Mouse (Mus musculus) CH12.LX (cell line): ENCODE measurements at regions not wholly inside any gene's neighbourhood (a gene's known extent, or its start where the extent isn't known, plus 50 kb on each side); places are given as distances from the start of the nearest gene placed in this dataset.

ENCODE experiments used
- DNase-seq: peaks from one replicate; pipeline ENCODE4 v3.0.0-alpha.2; 2013; ENCODE audit errors: extremely low read depth
- H3K27ac ChIP-seq: 2 replicates; pipeline ENCODE4 v1.5.1; 2012; ENCODE audit warnings: low read depth, mild to moderate bottlenecking, control low read depth, moderate library complexity; ENCODE audit not compliant: insufficient read depth
- H3K27me3 ChIP-seq: replicated peaks from 2 replicates; pipeline ENCODE3; 2012; ENCODE audit warnings: inconsistent platforms
- H3K36me3 ChIP-seq, 2 experiments: replicated peaks in 1 of 2; 2 replicates each; pipeline versions ENCODE3 to v1.6.1; 2012; ENCODE audit warnings: inconsistent platforms in 1 of 2, low read length in 1 of 2, mild to moderate bottlenecking in 1 of 2, mixed read lengths in 1 of 2, moderate library complexity in 1 of 2; ENCODE audit not compliant: control insufficient read depth in 1 of 2, insufficient read depth in 1 of 2
- H3K4me1 ChIP-seq, 2 experiments: 2 replicates each; pipeline ENCODE4 v1.6.1; 2012; ENCODE audit warnings: inconsistent platforms in 1 of 2, moderate library complexity in 1 of 2; ENCODE audit not compliant: insufficient read depth in 2 of 2, control insufficient read depth in 1 of 2
- H3K4me2 ChIP-seq: 2 replicates; pipeline ENCODE4 v1.6.1; 2012; ENCODE audit warnings: low read depth, mild to moderate bottlenecking, control low read depth; ENCODE audit not compliant: poor library complexity, insufficient read depth, severe bottlenecking
- H3K4me3 ChIP-seq, 3 experiments: fragments of 150-350 bp in 1 of 3; sonication (generic) in 1 of 3; replicated peaks in 1 of 3; 2 replicates each; pipeline versions ENCODE3 to v1.5.1; 2011 to 2012; ENCODE audit warnings: low read depth in 2 of 3, low read length in 2 of 3, mild to moderate bottlenecking in 2 of 3, moderate library complexity in 2 of 3, control low read depth in 1 of 3, improper control_type of control experiment in 1 of 3, inconsistent platforms in 1 of 3, mixed read lengths in 1 of 3; ENCODE audit not compliant: poor library complexity in 1 of 3
- H3K79me2 ChIP-seq: replicated peaks from 2 replicates; pipeline ENCODE4 v1.6.1; 2012; ENCODE audit warnings: mild to moderate bottlenecking, moderate library complexity; ENCODE audit not compliant: control insufficient read depth, poor library complexity, insufficient read depth, severe bottlenecking; ENCODE audit errors: extremely low read depth
- H3K9ac ChIP-seq: 2 replicates; pipeline ENCODE4 v1.6.1; 2012; ENCODE audit warnings: low read depth, mild to moderate bottlenecking, control low read depth, moderate library complexity; ENCODE audit not compliant: insufficient read depth
- H3K9me3 ChIP-seq: replicated peaks from 2 replicates; pipeline ENCODE3; 2012; ENCODE audit warnings: low read length, inconsistent platforms, mixed read lengths
- CTCF ChIP-seq, 2 experiments: IDR thresholded peaks in 1 of 2; conservative IDR thresholded peaks in 1 of 2; 2 replicates each; pipeline ENCODE4 v1.5.1; 2011 to 2012; ENCODE audit warnings: low read depth in 2 of 2, low read length in 2 of 2, improper control_type of control experiment in 1 of 2, inconsistent platforms in 1 of 2, mild to moderate bottlenecking in 1 of 2, moderate library complexity in 1 of 2
- E2F4 ChIP-seq: IDR thresholded peaks from 2 replicates; pipeline ENCODE4 v1.6.1; 2011; ENCODE audit warnings: low read depth, low read length, improper control_type of control experiment; ENCODE audit not compliant: insufficient replicate concordance
- ELF1 ChIP-seq: IDR thresholded peaks from 2 replicates; pipeline ENCODE4 v1.6.1; 2014; ENCODE audit warnings: low read depth, mild to moderate bottlenecking, inconsistent platforms, low read length, improper control_type of control experiment
- EP300 ChIP-seq: IDR thresholded peaks from 2 replicates; pipeline ENCODE4 v1.6.1; 2011; ENCODE audit warnings: low read length, improper control_type of control experiment
- KAT2A ChIP-seq: IDR thresholded peaks from 2 replicates; pipeline ENCODE4 v1.6.1; 2012; ENCODE audit warnings: low read length, improper control_type of control experiment, inconsistent platforms; ENCODE audit not compliant: insufficient replicate concordance
- MAFK ChIP-seq: IDR thresholded peaks from 2 replicates; pipeline ENCODE4 v1.6.1; 2011; ENCODE audit warnings: low read length, improper control_type of control experiment; ENCODE audit not compliant: insufficient replicate concordance
- MAX ChIP-seq: IDR thresholded peaks from 2 replicates; pipeline ENCODE4 v1.6.1; 2011; ENCODE audit warnings: low read length, improper control_type of control experiment
- MAZ ChIP-seq: IDR thresholded peaks from 2 replicates; pipeline ENCODE4 v1.6.1; 2012; ENCODE audit warnings: low read depth, mild to moderate bottlenecking, inconsistent platforms, low read length, improper control_type of control experiment, moderate library complexity
- MEF2A ChIP-seq: IDR thresholded peaks from 2 replicates; pipeline ENCODE4 v1.6.1; 2014; ENCODE audit warnings: low read depth, mild to moderate bottlenecking, inconsistent platforms, low read length, improper control_type of control experiment, borderline replicate concordance
- MXI1 ChIP-seq: IDR thresholded peaks from 2 replicates; pipeline ENCODE4 v1.6.1; 2011; ENCODE audit warnings: mild to moderate bottlenecking, low read depth, low read length, improper control_type of control experiment
- MYC ChIP-seq: IDR thresholded peaks from 2 replicates; pipeline ENCODE4 v1.6.1; 2011; ENCODE audit warnings: low read depth, mild to moderate bottlenecking, improper control_type of control experiment, low read length
- NELFE ChIP-seq: IDR thresholded peaks from 2 replicates; pipeline ENCODE4 v1.6.1; 2011; ENCODE audit warnings: low read depth, low read length, improper control_type of control experiment
- NRF1 ChIP-seq: IDR thresholded peaks from 2 replicates; pipeline ENCODE4 v1.6.1; 2014; ENCODE audit warnings: low read depth, mild to moderate bottlenecking, inconsistent platforms, low read length, improper control_type of control experiment, moderate library complexity
- POLR2A ChIP-seq: IDR thresholded peaks from 2 replicates; pipeline ENCODE4 v1.6.1; 2011; ENCODE audit warnings: low read depth, mild to moderate bottlenecking, improper control_type of control experiment, low read length
- RAD21 ChIP-seq: IDR thresholded peaks from 2 replicates; pipeline ENCODE4 v1.6.1; 2011; ENCODE audit warnings: low read depth, mild to moderate bottlenecking, low read length, improper control_type of control experiment, moderate library complexity
- TCF12 ChIP-seq: IDR thresholded peaks from 2 replicates; pipeline ENCODE4 v1.6.1; 2014; ENCODE audit warnings: low read depth, mild to moderate bottlenecking, inconsistent platforms, low read length, improper control_type of control experiment
- UBTF ChIP-seq: IDR thresholded peaks from 2 replicates; pipeline ENCODE4 v1.6.1; 2012; ENCODE audit warnings: low read depth, mild to moderate bottlenecking, inconsistent platforms, low read length, improper control_type of control experiment, moderate library complexity
- USF1 ChIP-seq: IDR thresholded peaks from 2 replicates; pipeline ENCODE4 v1.6.1; 2014; ENCODE audit warnings: low read depth, mild to moderate bottlenecking, inconsistent platforms, low read length, improper control_type of control experiment
- ZC3H11A ChIP-seq: IDR thresholded peaks from 2 replicates; pipeline ENCODE4 v1.6.1; 2012; ENCODE audit warnings: low read depth, mild to moderate bottlenecking, inconsistent platforms, low read length, improper control_type of control experiment
- ZKSCAN1 ChIP-seq: IDR thresholded peaks from 2 replicates; pipeline ENCODE4 v1.6.1; 2012; ENCODE audit warnings: low read depth, inconsistent platforms, low read length, improper control_type of control experiment, borderline replicate concordance
- dilution Hi-C: fragments of 300-500 bp; cut with MboI; formaldehyde crosslinking; loops from 2 replicates; pipeline ENCODE4 v1.14.3; 2020; ENCODE audit warnings: low sequenced_read_pairs; ENCODE audit not compliant: extremely low pct_unique_long_range_greater_than_20kb, extremely low pct_ligation_motif_present
- in situ Hi-C: fragments of 300-500 bp; cut with MboI; formaldehyde crosslinking; loops from 3 replicates; pipeline ENCODE4 v1.14.3; 2019; ENCODE audit warnings: low sequenced_read_pairs, low pct_ligation_motif_present, low pct_unique_long_range_greater_than_20kb, mixed read lengths

GRCm38 (mm10) chr4:125328806-125329205 is 161.7 kb upstream of the Grik3 start:
- Histone ChIP-seq H3K9me3 (no peaks in the 10 kb centered on the region), H3K27me3 (peaks cover 86% of the 10 kb centered on the region), H3K9ac (no peak overlapping the region), H3K4me3 (no peak overlapping the region), H3K79me2 (no peaks in the 10 kb centered on the region), H3K4me1 (no peaks in the 10 kb centered on the region), H3K4me2 (no peak overlapping the region), H3K36me3 (no peaks in the 10 kb centered on the region), H3K27ac (no peak overlapping the region)
- in situ Hi-C loops (no loop called here), dilution Hi-C loops (no loop called here)
- no peak for TF ChIP-seq CTCF (conservative IDR thresholded peaks at IDR 0.05 in 1 of 2, IDR thresholded peaks at IDR 0.05 in 1 of 2; ENCODE audit: low read depth in 2 of 2, low read length in 2 of 2)
- TF ChIP-seq NELFE: no peak
- no peak for TF ChIP-seq ZC3H11A
- no peak for TF ChIP-seq KAT2A
- TF ChIP-seq TCF12: no peak
- TF ChIP-seq RAD21: no peak
- no peak for TF ChIP-seq MAZ
- TF ChIP-seq EP300: no peak
- TF ChIP-seq MAFK: no peak
- no peak for TF ChIP-seq MXI1
- peak; percentile 10 for DNase-seq

- Histone ChIP-seq H3K9ac (no peak overlapping the region), H3K4me1 (no peaks in the 10 kb centered on the region), H3K79me2 (no peaks in the 10 kb centered on the region), H3K9me3 (no peaks in the 10 kb centered on the region), H3K27ac (no peak overlapping the region), H3K36me3 (no peaks in the 10 kb centered on the region), H3K27me3 (peaks cover 85% of the 10 kb centered on the region), H3K4me3 (no peak overlapping the region), H3K4me2 (no peak overlapping the region)
- in situ Hi-C loops: no loop called here
- dilution Hi-C loops: no loop called here
- TF ChIP-seq RAD21: no peak
- TF ChIP-seq MAX: no peak
- no peak for TF ChIP-seq ELF1
- TF ChIP-seq NELFE: no peak
- no peak for TF ChIP-seq POLR2A
- TF ChIP-seq ZKSCAN1: no peak
- no peak for TF ChIP-seq UBTF
- TF ChIP-seq KAT2A: no peak
- DNase-seq: no peak
These were observed 166.0 kb upstream of the Grik3 start for GRCm38 (mm10) chr4:125324495-125324894.

- in situ Hi-C loops: no loop called here
- peaks cover 91% of the 10 kb centered on the region for H3K27me3 ChIP-seq
- dilution Hi-C loops: no loop called here
These were observed 171.2 kb upstream of the Grik3 start for GRCm38 (mm10) chr4:125319343-125319742.

More at GRCm38 (mm10) chr4:125319343-125319742, 171.2 kb upstream of the Grik3 start:
- Histone ChIP-seq H3K4me3 (no peak overlapping the region), H3K9ac (no peak overlapping the region), H3K4me2 (no peak overlapping the region), H3K27ac (no peak overlapping the region), H3K36me3 (no peaks in the 10 kb centered on the region), H3K79me2 (no peaks in the 10 kb centered on the region), H3K9me3 (no peaks in the 10 kb centered on the region), H3K4me1 (peaks cover 4 to 6% of the 10 kb centered on the region in 2 experiments; a peak in 1 of 4 replicates)
- no peak for DNase-seq
- TF ChIP-seq NRF1 (no peak), MEF2A (no peak), MAFK (no peak), ZC3H11A (no peak), E2F4 (no peak), USF1 (no peak), MYC (no peak), CTCF (conservative IDR thresholded peaks at IDR 0.05 in 1 of 2, IDR thresholded peaks at IDR 0.05 in 1 of 2; ENCODE audit: low read depth in 2 of 2, low read length in 2 of 2) (no peak)
